Comparison of ENCODE assay signal across 13 mouse cellular contexts in the genomic region with DNA sequence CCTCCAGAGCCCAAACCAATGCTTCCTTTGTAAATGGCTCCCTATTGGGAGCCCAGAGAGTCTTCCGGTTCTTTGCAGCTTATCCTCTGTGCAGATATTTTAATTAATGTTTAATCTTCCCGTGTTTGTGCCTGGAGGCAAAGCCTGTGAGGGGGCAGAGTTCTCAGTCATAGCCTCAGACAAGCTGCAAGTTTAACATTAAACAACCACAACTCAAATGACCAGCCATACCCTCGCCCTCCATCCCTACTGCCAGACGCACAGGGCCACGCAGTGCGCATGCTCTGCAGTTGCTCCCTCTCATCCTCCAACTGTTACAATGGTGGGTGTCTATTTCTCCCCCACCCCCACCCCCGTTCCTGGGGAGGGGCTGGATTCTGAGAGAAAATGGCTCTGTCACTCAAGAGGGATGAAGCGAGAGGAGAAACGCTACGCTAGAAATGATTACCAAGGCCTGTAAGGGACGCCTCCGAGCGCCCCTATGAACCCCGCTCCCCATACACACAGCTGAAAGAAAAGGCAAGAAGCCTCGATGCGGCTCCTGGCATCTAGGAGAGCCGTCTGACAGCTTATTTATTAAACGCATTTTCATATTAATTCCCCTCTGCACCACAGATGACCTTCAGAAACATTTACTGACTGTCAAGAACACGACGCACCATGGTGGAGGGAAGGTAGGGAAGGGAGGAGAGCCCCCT.
DNase-seq lines count a peak whose midpoint lies in the region; ATAC-seq lines count a peak whose summit lies in the region.
"Had no signal": no experiment of that assay in that cellular context is flagged by ENCODE, and none has a peak within 500 bp of the region (broad histone marks: within the 10 kb centered on the region; RNA-seq: fewer than 3 reads in every experiment).

No protein-coding gene starts in this region.

- peaks cover 25% of the 10 kb centered on the region; the same call in 1 of the 2 replicates for H3K4me1 ChIP-seq in neural tube, embryonic 12.5 days
- H3K4me1 ChIP-seq in intestine, embryonic 16.5 days (ENCODE audit: control insufficient read depth, insufficient read depth, low read length), result peaks cover 7% of the 10 kb centered on the region
- H3K4me1 ChIP-seq: heart, embryonic 13.5 days had no signal

- no peak overlapping the region for H3K4me3 ChIP-seq in neural tube, embryonic 12.5 days
- no peak overlapping the region for H3K4me3 ChIP-seq in intestine, embryonic 16.5 days (ENCODE audit: low read length)
- H3K4me3 ChIP-seq: embryonic facial prominence, embryonic 15.5 days; heart, embryonic 13.5 days; limb, embryonic 12.5 days had no signal

- H3K27me3 ChIP-seq in neural tube, embryonic 12.5 days (replicated peaks), result no peaks in the 10 kb centered on the region
- H3K27me3 ChIP-seq in intestine, embryonic 16.5 days (replicated peaks; ENCODE audit: control insufficient read depth, insufficient read depth, low read length), result no peaks in the 10 kb centered on the region
- H3K27me3 ChIP-seq: embryonic facial prominence, embryonic 15.5 days; heart, embryonic 13.5 days; limb, embryonic 12.5 days had no signal

- H3K9me3 ChIP-seq in neural tube, embryonic 12.5 days, result no peaks in the 10 kb centered on the region
- no peaks in the 10 kb centered on the region for H3K9me3 ChIP-seq in intestine, embryonic 16.5 days (ENCODE audit: control insufficient read depth, low read length)
- H3K9me3 ChIP-seq: embryonic facial prominence, embryonic 15.5 days; heart, embryonic 13.5 days; limb, embryonic 12.5 days had no signal

- H3K4me2 ChIP-seq in neural tube, embryonic 12.5 days (replicated peaks), result no peak overlapping the region
- no peak overlapping the region for H3K4me2 ChIP-seq in intestine, embryonic 16.5 days (ENCODE audit: low read depth, low read length)
- H3K4me2 ChIP-seq: embryonic facial prominence, embryonic 15.5 days; heart, embryonic 13.5 days; limb, embryonic 12.5 days had no signal

- no peaks in the 10 kb centered on the region for H3K36me3 ChIP-seq in neural tube, embryonic 12.5 days
- H3K36me3 ChIP-seq in intestine, embryonic 16.5 days (ENCODE audit: control insufficient read depth, insufficient read depth, low read length), result no peaks in the 10 kb centered on the region
- H3K36me3 ChIP-seq: embryonic facial prominence, embryonic 15.5 days; heart, embryonic 13.5 days; limb, embryonic 12.5 days had no signal

- DNase-seq in neural tube, embryonic 10.5 days (ENCODE audit: extremely low spot score, low spot score), result no peak
- DNase-seq in kidney, postnatal 36 days, result peak; percentile 74 to 81
- DNase-seq in yolk sac, embryonic 10.5 days (ENCODE audit: low spot score), result peak; percentile 77
- DNase-seq in frontal cortex, adult 2 months (ENCODE audit: extremely low spot score in 1 of 2, low spot score in 1 of 2), result no peak
- no peak for DNase-seq in thymus, postnatal 10 days (ENCODE audit: low spot score in 2 of 2)
- DNase-seq in embryo, embryonic 9.5 days (ENCODE audit: extremely low spot score), result no peak
- DNase-seq: cerebellum, postnatal 14 days; retina, postnatal 1 day had no signal

- 79% methylated on average over 20 of the region's 20 CpGs for WGBS in neural tube, embryonic 12.5 days
- WGBS in intestine, embryonic 16.5 days, result 64% methylated on average over 20 of the region's 20 CpGs

- H3K27ac ChIP-seq in neural tube, embryonic 12.5 days, result 0 out of 2 replicates have a peak overlapping the region, but pooled peaks have one; percentile 26
- H3K27ac ChIP-seq in intestine, embryonic 16.5 days (ENCODE audit: low read length), result no peak overlapping the region
- H3K27ac ChIP-seq: embryonic facial prominence, embryonic 15.5 days; heart, embryonic 13.5 days; limb, embryonic 12.5 days had no signal

- H3K9ac ChIP-seq in neural tube, embryonic 12.5 days, result no peak overlapping the region
- H3K9ac ChIP-seq in intestine, embryonic 16.5 days (ENCODE audit: low read depth, low read length), result no peak overlapping the region
- H3K9ac ChIP-seq: embryonic facial prominence, embryonic 15.5 days; heart, embryonic 13.5 days; limb, embryonic 12.5 days had no signal

- no peak for ATAC-seq in neural tube, embryonic 12.5 days (ENCODE audit: low FRiP score, low read depth)
- ATAC-seq in intestine, embryonic 16.5 days, result peak; percentile 49

Comparison
In these comparisons a context has a peak if more than half of its experiments do, and no peak if none do; other contexts are left out.
1. DNase-seq: peak in kidney, postnatal 36 days (2 of 2) and yolk sac, embryonic 10.5 days (single experiment); none in neural tube, embryonic 10.5 days (single experiment), frontal cortex, adult 2 months (0 of 2), thymus, postnatal 10 days (0 of 2) and embryo, embryonic 9.5 days (single experiment).